In the genomic region with DNA sequence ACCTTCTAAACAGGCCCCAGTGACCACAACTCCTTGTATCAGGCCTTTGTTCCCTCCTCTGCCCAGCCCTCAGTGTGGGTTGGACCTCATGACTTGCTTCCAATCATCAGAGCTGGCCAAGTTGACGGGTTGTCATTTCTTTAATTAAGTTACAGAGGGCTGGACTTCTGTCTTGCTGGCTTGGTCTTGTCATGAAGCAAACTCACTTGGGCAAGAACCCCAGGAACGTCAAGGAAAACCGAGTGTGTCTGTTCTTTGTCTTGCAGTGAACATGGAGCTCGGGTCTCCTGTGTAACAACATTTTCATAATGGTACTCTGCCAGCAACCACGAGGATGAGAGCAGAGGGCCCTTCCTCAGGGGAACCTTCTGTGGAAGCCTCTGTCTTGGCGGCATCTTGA, we compare ENCODE assay signal across 21 mouse cellular contexts.
A peak's percentile ranks its signal among the peaks of the same experiment; 100 is the strongest.
DNase-seq lines count a peak whose midpoint lies in the region.
"Had no signal": no experiment of that assay in that cellular context is flagged by ENCODE, and none has a peak within 500 bp of the region (broad histone marks: within the 10 kb centered on the region; RNA-seq: fewer than 3 reads in every experiment).

No protein-coding gene starts in this region.

- H3K27me3 ChIP-seq in embryonic facial prominence, embryonic 10.5 days (replicated peaks; ENCODE audit: low read depth, poor library complexity, severe bottlenecking): peaks cover 13% of the 10 kb centered on the region; the same call in 1 of the 2 replicates
- H3K27me3 ChIP-seq: forebrain, embryonic 13.5 days; midbrain, embryonic 13.5 days had no signal

- H3K4me1 ChIP-seq in embryonic facial prominence, embryonic 10.5 days: peaks cover 62% of the 10 kb centered on the region

- 67% methylated on average over 6 of the region's 6 CpGs for WGBS in embryonic facial prominence, embryonic 10.5 days

- H3K36me3 ChIP-seq in embryonic facial prominence, embryonic 10.5 days (replicated peaks): no peaks in the 10 kb centered on the region
- H3K36me3 ChIP-seq: hindbrain, embryonic 13.5 days; midbrain, embryonic 13.5 days had no signal

- intact Hi-C loops in heart, postnatal 36 days (cut with DNase I): loop anchor here (10.0 kb wide), 1 partner anchor 182 kb away; no protein-coding TSS in a partner anchor
- intact Hi-C loops in heart, postnatal 10 days (cut with DNase I): no loop called here

- H3K27ac ChIP-seq in embryonic facial prominence, embryonic 10.5 days (replicated peaks): peak overlapping the region; percentile 85
- H3K27ac ChIP-seq: forebrain, embryonic 13.5 days; heart, adult 2 months; hindbrain, embryonic 13.5 days; macrophage; midbrain, embryonic 13.5 days had no signal

- DNase-seq in heart, adult 11 months: peak; percentile 94
- no peak for DNase-seq in heart, postnatal 36 days
- no peak for DNase-seq in embryonic facial prominence, embryonic 10.5 days (ENCODE audit: low spot score)
- peak; percentile 28 for DNase-seq in heart, postnatal 10 days
- peak; percentile 6 for DNase-seq in skeletal muscle tissue, adult 2 months (ENCODE audit: low read depth, low spot score)
- DNase-seq in layer of hippocampus, adult 18-20 months (ENCODE audit: low spot score in 2 of 2): no peak
- DNase-seq in lung, postnatal 36 days: no peak
- no peak for DNase-seq in thymus, postnatal 0 days (ENCODE audit: low spot score)
- DNase-seq: B cell, adult 2 months; cerebellum, adult 9-11 months; kidney, adult 18-20 months; kidney, postnatal 36 days; layer of hippocampus, postnatal 36 days; liver, postnatal 0 days; right cerebral cortex, postnatal 25 days; thymus, postnatal 36 days had no signal

- H3K9me3 ChIP-seq in embryonic facial prominence, embryonic 10.5 days: no peaks in the 10 kb centered on the region
- H3K9me3 ChIP-seq: forebrain, embryonic 13.5 days; hindbrain, embryonic 13.5 days; midbrain, embryonic 13.5 days had no signal

- no peak overlapping the region for H3K4me3 ChIP-seq in embryonic facial prominence, embryonic 10.5 days
- H3K4me3 ChIP-seq: forebrain, embryonic 13.5 days; heart, adult 2 months; hindbrain, embryonic 13.5 days; midbrain, embryonic 13.5 days had no signal

Comparison
In these comparisons a context has a peak if more than half of its experiments do, and no peak if none do; other contexts are left out.
1. DNase-seq: peak in heart, adult 11 months (single experiment), heart, postnatal 10 days (2 of 2) and skeletal muscle tissue, adult 2 months (single experiment); none in heart, postnatal 36 days (0 of 2), embryonic facial prominence, embryonic 10.5 days (single experiment), layer of hippocampus, adult 18-20 months (0 of 2), lung, postnatal 36 days (single experiment) and thymus, postnatal 0 days (single experiment).